Mouse (Mus musculus) spleen, adult 18-20 months (tissue): ENCODE data around the gene Tmprss5.

Source experiments
- DNase-seq, 2 experiments: peaks; one replicate each; pipeline ENCODE4 v3.0.0; 2022; ENCODE audit warnings: mixed read lengths in 2 of 2

The Tmprss5 gene

DNA sequence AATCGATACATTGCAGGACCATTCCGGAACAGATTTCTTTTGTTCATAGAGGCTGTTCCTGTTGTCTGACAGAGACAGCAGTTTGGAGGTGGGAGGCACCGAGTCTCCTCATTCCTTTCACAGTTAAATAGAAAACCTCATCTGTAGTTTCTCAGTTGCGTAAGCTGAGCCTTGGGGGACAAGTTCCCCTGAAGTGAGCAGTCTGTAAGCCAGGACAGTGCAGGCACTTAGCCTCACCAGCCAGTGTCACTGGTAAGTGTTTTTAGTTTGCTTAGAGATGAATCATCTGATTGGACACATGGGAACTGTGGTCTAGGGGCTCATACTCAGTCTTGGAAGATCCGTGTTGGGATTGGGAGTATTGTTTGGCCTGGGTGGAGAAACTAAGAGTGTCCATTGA is at the start of gene Tmprss5:
Tmprss5 (plus strand) TSS at position 154 of the 400 bp plus-strand sequence.
- DNase-seq, result no peak

- DNase-seq, result no peak
Measured at GRCm38 (mm10) chr9:49034764-49035163, 46.3 kb upstream of the Tmprss5 start.

GRCm38 (mm10) chr9:49050901-49051300 is 30.2 kb upstream of the Tmprss5 start:
- DNase-seq, result no peak

- peak; percentile 10 to 57 for DNase-seq
Measured at GRCm38 (mm10) chr9:49051349-49051748, 29.7 kb upstream of the Tmprss5 start.

DNA sequence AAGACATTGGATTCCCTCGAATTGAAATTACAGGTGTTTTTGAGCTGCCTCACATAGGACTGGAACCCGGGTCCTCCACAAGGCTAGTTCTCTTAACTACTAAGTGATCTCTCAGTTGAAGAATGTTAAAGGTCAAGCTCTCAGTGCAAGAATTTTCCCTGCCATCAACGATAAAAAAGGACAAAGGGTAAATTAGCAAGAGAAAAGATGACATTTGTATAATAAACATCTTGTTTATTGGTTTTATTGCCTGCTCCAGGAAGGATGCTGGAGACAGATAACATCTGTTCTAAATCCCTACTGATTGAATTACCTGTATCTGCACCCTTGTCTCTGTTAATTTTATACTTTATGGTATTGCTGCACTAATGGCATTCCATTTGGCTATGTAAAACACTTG is 27.0 kb upstream of the Tmprss5 start:
- no peak for DNase-seq

DNA sequence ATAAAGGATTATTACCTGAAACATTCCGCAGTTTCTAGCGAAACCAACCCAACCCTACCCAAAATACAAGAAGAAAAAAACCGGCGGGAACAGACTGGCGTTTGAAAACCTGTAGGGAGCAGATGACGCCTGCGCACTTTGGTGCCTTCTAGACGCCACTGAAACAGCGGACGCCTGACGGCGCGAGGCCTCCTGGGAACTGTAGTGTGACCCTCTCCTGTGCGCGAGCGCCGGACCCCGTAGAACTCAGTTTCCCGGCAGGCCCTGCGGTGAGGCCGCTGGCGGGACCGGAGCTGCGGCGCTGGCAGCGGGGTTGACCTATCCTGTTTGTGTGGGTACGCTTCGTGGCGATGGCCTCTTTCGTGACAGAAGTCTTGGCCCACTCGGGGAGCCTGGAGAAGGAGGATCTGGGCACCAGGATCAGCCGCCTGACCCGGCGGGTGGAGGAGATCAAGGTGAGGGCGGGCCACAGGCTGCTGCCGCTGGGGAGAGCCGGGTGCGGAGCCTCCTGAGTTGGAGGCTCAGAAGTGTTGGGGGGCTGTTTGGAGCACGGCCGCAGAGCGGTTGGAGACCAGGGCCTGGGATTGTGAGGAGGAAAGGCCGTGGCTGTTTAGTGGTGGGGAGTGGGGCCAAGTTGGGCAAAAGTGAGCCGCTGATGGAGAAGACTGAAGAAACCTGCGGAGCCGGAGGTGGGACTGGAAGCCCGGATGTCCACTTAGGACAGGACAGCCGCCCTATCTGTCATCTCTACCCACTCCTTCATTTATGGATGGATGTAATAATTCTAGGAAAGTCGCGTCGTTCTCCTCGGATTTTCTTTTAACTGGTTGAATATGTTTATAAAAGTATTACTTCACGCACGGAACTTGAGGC is 25.5 kb upstream of the Tmprss5 start, which contains the start of gene Zw10:
Zw10 (plus strand) TSS at position 281 of the 873 bp plus-strand sequence.
- DNase-seq, result peak; percentile 87 to 90

DNA sequence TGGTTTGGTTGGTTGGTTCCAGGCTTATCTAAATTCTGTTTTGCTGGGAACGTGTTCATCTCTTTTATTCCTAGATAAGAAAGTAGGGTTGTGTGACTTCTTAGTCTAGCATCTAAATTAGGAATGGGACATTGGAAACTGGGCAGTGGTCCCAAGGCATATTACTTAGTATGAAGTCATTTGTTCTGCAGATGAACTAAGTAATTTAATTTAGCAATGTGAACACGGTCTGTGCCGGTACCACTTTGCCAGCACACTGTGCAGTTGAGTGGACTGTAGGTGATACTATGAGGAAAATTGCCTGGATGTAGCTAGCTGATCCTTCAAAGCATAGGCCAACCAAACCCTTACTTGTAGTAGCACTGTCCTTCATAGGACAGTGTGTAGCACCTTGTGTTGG is 4.2 kb upstream of the Tmprss5 start:
- DNase-seq, result no peak

DNA sequence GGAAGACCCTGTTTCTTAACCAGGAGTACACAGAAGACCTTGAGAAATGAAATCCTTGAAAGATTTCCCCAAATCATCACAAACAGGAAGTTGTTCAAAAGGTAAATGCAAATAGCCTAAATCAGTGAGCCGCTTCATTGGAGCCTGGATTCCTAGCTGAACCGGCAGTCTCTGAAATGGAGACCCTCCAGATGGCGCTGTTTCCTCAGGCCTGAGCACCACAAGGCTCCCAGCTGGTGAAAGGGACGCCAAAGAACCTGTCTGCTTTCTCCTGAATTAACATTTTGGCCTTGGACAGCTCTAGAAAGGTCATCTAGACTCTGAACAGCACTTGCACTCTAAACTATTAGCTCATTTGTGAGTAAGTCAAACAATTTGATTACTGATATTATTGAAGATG is 501 bp downstream of the Tmprss5 start:
- peak in 1 of 2 experiments; percentile 27 for DNase-seq

DNA sequence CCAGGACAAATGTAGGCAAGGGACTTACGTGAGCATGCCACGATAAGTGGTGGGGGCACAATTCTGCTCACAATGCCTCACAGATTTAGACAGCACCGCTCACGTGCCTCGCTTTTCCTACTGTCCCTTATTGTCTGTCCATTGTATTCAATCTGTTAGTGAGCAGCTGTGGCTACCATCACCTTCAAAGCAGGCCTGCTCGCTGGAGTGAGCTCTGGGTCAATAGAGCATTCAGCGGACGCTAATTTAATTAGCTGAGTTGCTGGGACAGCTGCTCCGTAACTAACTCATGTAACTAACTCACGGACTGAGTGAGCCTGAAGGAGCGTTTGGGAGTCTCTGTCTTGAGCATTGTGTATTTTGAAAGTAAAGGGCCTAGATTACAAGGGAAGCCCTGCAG is 6.3 kb downstream of the Tmprss5 start:
- no peak for DNase-seq

DNA sequence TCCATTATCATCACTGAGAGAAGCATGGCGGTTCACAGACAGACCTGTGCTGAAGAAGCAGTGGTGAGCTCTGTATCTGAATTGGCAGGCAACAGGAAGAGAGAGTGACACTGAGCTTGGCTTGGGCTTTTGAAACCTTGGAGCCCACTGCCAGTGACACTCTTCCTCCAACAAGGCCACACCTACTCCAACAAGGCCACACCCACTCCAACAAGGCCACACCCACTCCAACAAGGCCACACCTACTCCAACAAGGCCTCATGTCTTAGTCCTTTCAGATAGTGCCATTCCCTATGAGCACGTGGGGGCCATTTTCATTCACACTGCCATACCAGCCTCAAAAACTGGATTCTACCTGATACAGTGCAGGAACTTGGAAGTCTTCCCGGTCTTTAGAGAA is 17.8 kb downstream of the Tmprss5 start:
- no peak for DNase-seq

DNA sequence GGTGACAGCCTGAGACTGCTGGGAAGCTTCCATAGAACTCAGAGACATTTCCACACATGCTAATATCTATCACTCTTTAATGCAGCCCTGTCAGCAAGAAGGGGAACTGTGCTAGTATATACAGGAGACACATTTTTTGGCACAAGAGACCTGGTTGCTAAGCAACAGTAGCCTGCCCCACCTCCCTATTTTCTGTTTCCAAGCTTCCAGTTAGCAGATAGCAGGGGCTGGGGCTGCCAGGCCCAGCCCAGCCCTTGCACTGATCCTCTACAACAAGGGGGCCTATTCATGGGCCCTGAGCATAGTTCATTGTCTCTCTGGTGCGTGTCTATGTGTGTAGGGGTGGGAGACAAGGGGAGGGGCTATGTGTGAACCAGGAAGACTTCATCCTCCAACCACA is 21.3 kb downstream of the Tmprss5 start:
- no peak for DNase-seq

DNA sequence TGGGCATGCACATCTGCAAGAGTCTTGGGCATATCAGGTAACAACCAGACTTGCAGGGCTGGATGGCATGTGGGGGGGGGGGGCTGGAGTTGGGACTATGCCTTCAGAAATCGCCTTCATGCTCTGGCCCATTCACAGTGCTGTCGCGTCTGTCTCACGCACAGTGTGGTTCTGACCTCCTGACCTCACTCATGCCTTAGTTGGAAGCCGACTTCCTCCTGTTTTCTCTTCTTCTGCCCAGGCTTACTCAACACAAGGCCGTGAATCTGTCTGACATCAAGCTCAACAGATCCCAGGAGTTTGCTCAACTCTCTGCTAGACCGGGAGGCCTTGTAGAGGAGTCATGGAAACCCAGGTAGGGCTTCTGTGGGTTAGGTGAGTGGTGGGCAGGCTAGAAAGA is 28.0 kb downstream of the Tmprss5 start:
- no peak for DNase-seq

- DNase-seq, result no peak
Measured at GRCm38 (mm10) chr9:49110476-49111220, 29.6 kb downstream of the Tmprss5 start.

DNA sequence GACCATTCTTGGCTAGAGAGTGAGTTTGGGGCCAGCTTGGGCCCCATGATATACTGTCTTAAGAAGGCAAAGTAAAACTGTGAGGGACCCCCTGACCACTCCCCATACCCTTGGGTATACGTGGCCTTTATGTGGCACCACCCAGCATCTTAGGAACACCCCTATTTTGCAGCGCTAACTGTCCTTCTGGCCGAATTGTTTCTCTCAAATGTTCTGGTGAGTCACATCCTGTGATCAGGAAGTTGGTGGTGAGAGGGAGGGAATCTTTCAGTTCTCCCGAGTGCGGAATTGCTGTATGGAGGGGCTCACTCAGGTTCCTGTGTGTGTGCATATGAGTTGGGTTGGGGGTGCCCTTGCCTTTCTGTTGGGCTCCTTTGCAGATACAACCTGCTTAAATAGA is 30.2 kb downstream of the Tmprss5 start:
- no peak for DNase-seq

GRCm38 (mm10) chr9:49118271-49118825 is 37.3 kb downstream of the Tmprss5 start:
- no peak for DNase-seq

GRCm38 (mm10) chr9:49119759-49120158 is 38.7 kb downstream of the Tmprss5 start:
- DNase-seq, result no peak

GRCm38 (mm10) chr9:49125706-49126105 is 44.6 kb downstream of the Tmprss5 start:
- no peak for DNase-seq

- DNase-seq, result no peak
Measured at GRCm38 (mm10) chr9:49130514-49131010, 49.5 kb downstream of the Tmprss5 start.

GRCm38 (mm10) chr9:49143841-49144240 is 62.8 kb downstream of the Tmprss5 start:
- DNase-seq, result no peak

- DNase-seq, result no peak
Measured at GRCm38 (mm10) chr9:49145776-49146175, 64.7 kb downstream of the Tmprss5 start.

- DNase-seq, result no peak
Measured at GRCm38 (mm10) chr9:49147031-49147430, 66.0 kb downstream of the Tmprss5 start.
